Mouse (Mus musculus): ENCODE data around the gene Cabp2. TPM values are rescaled to one million over a fixed set of nuclear protein-coding genes. Genes with fewer than 3 reads are reported as not detected.

Gene Cabp2
- polyA plus RNA-seq, 1 experiment from 2014 or later: not detected

- H3K4me3 ChIP-seq: no peak overlapping the region
- H3K4me2 ChIP-seq: no peak overlapping the region
- no peaks in the 10 kb centered on the region for H3K4me1 ChIP-seq
- no peak for ATAC-seq (ENCODE audit: insufficient number of reproducible peaks, low FRiP score, low TSS enrichment, low read depth)
- no peaks in the 10 kb centered on the region for H3K36me3 ChIP-seq
- H3K27me3 ChIP-seq: no peaks in the 10 kb centered on the region
- H3K9me3 ChIP-seq: no peaks in the 10 kb centered on the region
- H3K9ac ChIP-seq: no peak overlapping the region
- no peak overlapping the region for H3K27ac ChIP-seq
- WGBS: 76% methylated on average over 15 of the region's 15 CpGs
These were observed 11.1 kb upstream of the Cabp2 start for GRCm38 (mm10) chr19:4070311-4070710.

GRCm38 (mm10) chr19:4070756-4071155, 10.6 kb upstream of the Cabp2 start:
- H3K27ac ChIP-seq: no peak overlapping the region
- H3K9ac ChIP-seq: no peak overlapping the region
- H3K27me3 ChIP-seq: no peaks in the 10 kb centered on the region
- no peak overlapping the region for H3K4me3 ChIP-seq
- H3K9me3 ChIP-seq: no peaks in the 10 kb centered on the region
- H3K36me3 ChIP-seq: no peaks in the 10 kb centered on the region
- no peak for ATAC-seq (ENCODE audit: insufficient number of reproducible peaks, low FRiP score, low TSS enrichment, low read depth)
- no peaks in the 10 kb centered on the region for H3K4me1 ChIP-seq
- no peak overlapping the region for H3K4me2 ChIP-seq
- WGBS: 81% methylated on average over 8 of the region's 8 CpGs

GRCm38 (mm10) chr19:4071406-4071805, 10.0 kb upstream of the Cabp2 start:
- H3K27me3 ChIP-seq: no peaks in the 10 kb centered on the region
- H3K4me1 ChIP-seq: no peaks in the 10 kb centered on the region
- H3K27ac ChIP-seq: no peak overlapping the region
- H3K9me3 ChIP-seq: no peaks in the 10 kb centered on the region
- no peak overlapping the region for H3K4me3 ChIP-seq
- H3K9ac ChIP-seq: no peak overlapping the region
- H3K4me2 ChIP-seq: no peak overlapping the region
- no peak for ATAC-seq (ENCODE audit: insufficient number of reproducible peaks, low FRiP score, low TSS enrichment, low read depth)
- WGBS: 90% methylated on average over 6 of the region's 6 CpGs
- no peaks in the 10 kb centered on the region for H3K36me3 ChIP-seq

GRCm38 (mm10) chr19:4072706-4073424, 8.5 kb upstream of the Cabp2 start:
- no peaks in the 10 kb centered on the region for H3K9me3 ChIP-seq
- H3K36me3 ChIP-seq: no peaks in the 10 kb centered on the region
- ATAC-seq (ENCODE audit: insufficient number of reproducible peaks, low FRiP score, low TSS enrichment, low read depth): no peak
- H3K4me3 ChIP-seq: no peak overlapping the region
- WGBS: 67% methylated on average over 6 of the region's 6 CpGs
- no peak overlapping the region for H3K27ac ChIP-seq
- H3K4me1 ChIP-seq: no peaks in the 10 kb centered on the region
- H3K4me2 ChIP-seq: no peak overlapping the region
- H3K27me3 ChIP-seq: no peaks in the 10 kb centered on the region
- no peak overlapping the region for H3K9ac ChIP-seq

GRCm38 (mm10) chr19:4075531-4075930, 5.8 kb upstream of the Cabp2 start:
- 88% methylated on average over 1 of the region's 1 CpGs for WGBS
- H3K4me2 ChIP-seq: no peak overlapping the region
- no peaks in the 10 kb centered on the region for H3K27me3 ChIP-seq
- ATAC-seq (ENCODE audit: insufficient number of reproducible peaks, low FRiP score, low TSS enrichment, low read depth): no peak
- H3K9ac ChIP-seq: no peak overlapping the region
- H3K4me1 ChIP-seq: no peaks in the 10 kb centered on the region
- no peak overlapping the region for H3K27ac ChIP-seq
- no peak overlapping the region for H3K4me3 ChIP-seq
- no peaks in the 10 kb centered on the region for H3K36me3 ChIP-seq
- no peaks in the 10 kb centered on the region for H3K9me3 ChIP-seq

GRCm38 (mm10) chr19:4079594-4079993, 1.8 kb upstream of the Cabp2 start:
- ATAC-seq (ENCODE audit: insufficient number of reproducible peaks, low FRiP score, low TSS enrichment, low read depth): no peak
- WGBS: 82% methylated on average over 1 of the region's 1 CpGs

GRCm38 (mm10) chr19:4080511-4081009, 818 bp upstream of the Cabp2 start:
- Histone ChIP-seq H3K36me3 (no peaks in the 10 kb centered on the region), H3K27ac (no peak overlapping the region), H3K4me2 (no peak overlapping the region), H3K4me3 (no peak overlapping the region), H3K9ac (no peak overlapping the region), H3K27me3 (0 out of 2 replicates have a peak, but pooled peaks cover 7% of the 10 kb centered on the region), H3K4me1 (no peaks in the 10 kb centered on the region), H3K9me3 (no peaks in the 10 kb centered on the region)
- no peak for ATAC-seq (ENCODE audit: insufficient number of reproducible peaks, low FRiP score, low TSS enrichment, low read depth)
- 61% methylated on average over 8 of the region's 8 CpGs for WGBS

More at GRCm38 (mm10) chr19:4079594-4079993, 1.8 kb upstream of the Cabp2 start:
- Histone ChIP-seq H3K9ac (no peak overlapping the region), H3K27ac (no peak overlapping the region), H3K4me2 (no peak overlapping the region), H3K4me1 (no peaks in the 10 kb centered on the region), H3K4me3 (no peak overlapping the region), H3K9me3 (no peaks in the 10 kb centered on the region), H3K27me3 (0 out of 2 replicates have a peak, but pooled peaks cover 7% of the 10 kb centered on the region), H3K36me3 (no peaks in the 10 kb centered on the region)

- Histone ChIP-seq H3K4me3 (no peak overlapping the region), H3K36me3 (no peaks in the 10 kb centered on the region)
- WGBS: 80% methylated on average over 11 of the region's 11 CpGs
These were observed 1.0 kb downstream of the Cabp2 start for GRCm38 (mm10) chr19:4082219-4082965.

GRCm38 (mm10) chr19:4083316-4083715, 1.9 kb downstream of the Cabp2 start:
- Histone ChIP-seq H3K9ac (no peak overlapping the region), H3K4me1 (no peaks in the 10 kb centered on the region), H3K36me3 (no peaks in the 10 kb centered on the region), H3K9me3 (no peaks in the 10 kb centered on the region), H3K27ac (no peak overlapping the region), H3K4me2 (no peak overlapping the region), H3K4me3 (no peak overlapping the region), H3K27me3 (0 out of 2 replicates have a peak, but pooled peaks cover 7% of the 10 kb centered on the region)
- 84% methylated on average over 7 of the region's 7 CpGs for WGBS
- no peak for ATAC-seq (ENCODE audit: insufficient number of reproducible peaks, low FRiP score, low TSS enrichment, low read depth)

More at GRCm38 (mm10) chr19:4082219-4082965, 1.0 kb downstream of the Cabp2 start:
- ATAC-seq (ENCODE audit: insufficient number of reproducible peaks, low FRiP score, low TSS enrichment, low read depth): no peak
- Histone ChIP-seq H3K27me3 (0 out of 2 replicates have a peak, but pooled peaks cover 7% of the 10 kb centered on the region), H3K27ac (no peak overlapping the region), H3K4me1 (no peaks in the 10 kb centered on the region), H3K9me3 (no peaks in the 10 kb centered on the region), H3K4me2 (no peak overlapping the region), H3K9ac (no peak overlapping the region)

GRCm38 (mm10) chr19:4083826-4084225, 2.4 kb downstream of the Cabp2 start:
- no peak overlapping the region for H3K4me3 ChIP-seq
- no peak overlapping the region for H3K9ac ChIP-seq
- no peaks in the 10 kb centered on the region for H3K36me3 ChIP-seq
- ATAC-seq (ENCODE audit: insufficient number of reproducible peaks, low FRiP score, low TSS enrichment, low read depth): no peak
- 30% methylated on average over 8 of the region's 8 CpGs for WGBS
- no peaks in the 10 kb centered on the region for H3K9me3 ChIP-seq
- H3K4me2 ChIP-seq: no peak overlapping the region
- H3K27ac ChIP-seq: no peak overlapping the region
- no peaks in the 10 kb centered on the region for H3K4me1 ChIP-seq
- H3K27me3 ChIP-seq: 0 out of 2 replicates have a peak, but pooled peaks cover 7% of the 10 kb centered on the region

- H3K9me3 ChIP-seq: no peaks in the 10 kb centered on the region
- no peak for ATAC-seq (ENCODE audit: insufficient number of reproducible peaks, low FRiP score, low TSS enrichment, low read depth)
- no peaks in the 10 kb centered on the region for H3K4me1 ChIP-seq
- H3K27me3 ChIP-seq: 0 out of 2 replicates have a peak, but pooled peaks cover 12% of the 10 kb centered on the region
- no peak overlapping the region for H3K9ac ChIP-seq
- H3K4me3 ChIP-seq: no peak overlapping the region
- 100% methylated on average over 1 of the region's 1 CpGs for WGBS
- H3K27ac ChIP-seq: no peak overlapping the region
- no peaks in the 10 kb centered on the region for H3K36me3 ChIP-seq
- no peak overlapping the region for H3K4me2 ChIP-seq
These were observed 3.6 kb downstream of the Cabp2 start for GRCm38 (mm10) chr19:4084984-4085383.

GRCm38 (mm10) chr19:4086156-4086555, 4.8 kb downstream of the Cabp2 start:
- H3K27me3 ChIP-seq: 0 out of 2 replicates have a peak, but pooled peaks cover 12% of the 10 kb centered on the region
- H3K4me1 ChIP-seq: no peaks in the 10 kb centered on the region
- H3K9ac ChIP-seq: no peak overlapping the region
- no peak overlapping the region for H3K4me3 ChIP-seq
- H3K4me2 ChIP-seq: no peak overlapping the region
- H3K36me3 ChIP-seq: no peaks in the 10 kb centered on the region
- no peaks in the 10 kb centered on the region for H3K9me3 ChIP-seq
- no peak for ATAC-seq (ENCODE audit: insufficient number of reproducible peaks, low FRiP score, low TSS enrichment, low read depth)
- WGBS: 91% methylated on average over 15 of the region's 15 CpGs
- H3K27ac ChIP-seq: no peak overlapping the region
